Mouse (Mus musculus) heart, adult 9 months (tissue): ENCODE measurements around the gene Sox4.

Experiments
- DNase-seq, 2 experiments: peaks; one replicate each; pipeline ENCODE4 v3.0.0; 2022; ENCODE audit warnings: low spot score in 2 of 2

The Sox4 gene

DNA sequence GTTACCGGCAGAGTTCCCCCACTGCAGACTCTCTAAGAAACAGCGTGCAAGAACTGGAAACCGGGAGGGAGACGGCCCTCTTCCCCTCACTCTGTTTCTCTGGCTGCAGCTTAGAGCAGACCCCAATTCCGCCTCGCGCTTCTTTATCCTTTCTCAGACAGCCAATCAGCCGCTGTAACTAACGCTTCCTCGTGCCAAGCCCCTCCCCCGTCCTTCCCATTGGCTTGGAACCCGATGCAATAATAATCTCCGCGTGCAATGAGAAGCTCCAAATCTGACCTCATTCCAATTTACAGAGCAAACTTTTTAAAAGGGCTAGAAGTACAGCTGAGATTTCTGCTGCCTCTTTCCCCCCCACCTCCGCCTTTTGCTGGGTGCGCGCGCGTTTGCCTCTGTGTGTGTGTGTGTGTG is at the start of gene Sox4:
Sox4 (minus strand) TSS at position 133 of the 411 bp plus-strand sequence.
- peak; percentile 97 to 98 for DNase-seq

DNA sequence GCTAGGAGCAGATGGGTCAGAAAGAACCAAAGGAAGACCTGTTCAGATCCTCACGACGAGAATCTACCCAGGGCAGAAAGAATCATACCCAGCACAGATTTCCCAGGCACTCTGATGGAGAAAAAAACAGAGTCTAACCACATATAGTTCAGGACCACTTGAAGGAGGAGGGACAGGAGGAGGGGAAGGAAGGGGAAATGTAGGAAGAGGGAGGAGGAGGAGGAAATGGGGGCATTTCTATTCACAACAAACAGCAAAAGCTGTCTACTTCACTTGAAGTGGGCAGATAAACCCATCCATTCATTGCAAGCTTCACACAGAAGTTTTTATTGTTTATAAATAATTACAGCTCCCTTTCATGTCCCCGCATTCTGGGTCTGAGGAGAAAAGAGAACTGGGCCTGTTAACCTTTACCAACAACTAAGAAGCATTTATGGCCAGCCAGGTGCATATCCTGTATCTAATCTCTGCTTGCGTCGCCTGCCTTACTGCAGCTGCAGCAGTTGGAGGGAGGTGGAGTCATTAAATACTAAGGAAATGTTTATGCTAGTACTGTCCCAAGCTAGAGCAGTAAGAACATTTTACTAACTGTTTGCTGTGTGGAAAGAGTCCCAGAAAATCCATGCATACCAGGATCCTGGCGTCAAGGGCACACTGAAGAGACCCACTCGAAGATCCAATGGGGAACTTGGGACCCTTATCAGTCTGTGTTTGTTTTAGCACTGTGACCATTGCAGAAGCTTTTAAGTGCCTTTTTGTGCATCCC is 38.6 kb upstream of the Sox4 start:
- no peak for DNase-seq

DNA sequence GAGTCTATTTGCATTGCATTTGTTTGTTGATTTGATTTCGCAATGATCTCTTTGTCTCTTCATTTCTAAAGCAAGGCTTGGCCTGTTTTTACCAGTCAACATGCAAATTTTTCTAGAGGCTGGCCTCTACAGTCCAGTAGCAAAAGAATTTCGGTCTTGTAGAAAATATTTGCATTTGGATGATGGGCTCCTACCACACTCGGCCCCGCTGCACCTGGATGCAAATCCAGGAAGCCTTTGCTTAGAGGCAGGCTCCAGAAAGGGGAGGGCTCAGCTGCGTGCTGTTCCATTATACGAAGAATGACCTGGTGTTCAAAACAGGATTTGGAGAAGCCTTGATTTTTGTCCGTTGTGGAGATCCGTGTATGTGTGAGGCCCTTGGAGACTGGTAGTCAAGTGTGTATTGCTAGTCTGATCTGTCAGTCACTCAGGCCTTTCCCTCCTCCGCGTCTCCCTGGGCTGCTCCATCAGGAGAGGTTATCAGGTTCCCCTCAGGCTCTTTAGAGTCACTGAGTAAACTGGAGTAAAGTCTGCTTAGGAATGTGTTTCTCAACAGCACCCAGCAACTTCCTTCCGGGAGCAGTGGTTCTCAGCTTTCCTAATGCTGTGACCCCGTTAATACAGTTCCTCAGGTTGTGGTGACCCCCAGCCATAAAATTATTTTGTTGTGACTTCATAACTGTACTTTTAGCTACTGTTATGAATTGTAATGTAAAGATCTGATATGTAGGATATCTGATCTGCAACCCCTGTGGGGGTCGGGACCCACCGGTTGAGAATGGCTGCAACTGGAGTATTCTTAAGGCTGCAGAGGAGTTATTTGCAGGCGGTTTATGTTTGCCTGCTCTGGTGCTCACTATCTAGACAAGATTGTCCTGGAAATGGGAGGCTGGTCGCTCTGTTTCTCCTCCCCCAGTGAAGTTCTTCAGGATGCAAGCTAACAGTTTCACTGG is 35.5 kb upstream of the Sox4 start:
- DNase-seq, result no peak

DNA sequence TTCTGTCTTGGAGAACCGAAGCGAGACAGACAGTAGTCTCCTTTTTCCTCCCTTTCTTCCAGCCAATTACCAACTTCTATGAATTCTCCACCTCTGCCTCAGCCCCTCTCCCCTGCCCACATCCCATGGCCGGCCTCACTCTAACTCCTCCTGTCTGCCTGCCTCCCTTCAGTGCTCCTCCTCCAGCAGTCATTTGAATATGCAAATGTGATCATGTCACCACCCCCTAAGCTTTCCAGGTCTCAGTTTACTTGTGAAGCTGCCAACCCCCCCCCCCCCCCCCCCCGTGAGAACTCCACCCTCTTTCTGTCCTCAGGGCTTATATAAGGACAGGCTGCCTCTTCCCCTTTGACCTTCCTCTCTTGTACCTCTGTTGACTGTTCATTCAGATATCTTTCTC is 27.2 kb upstream of the Sox4 start:
- DNase-seq, result no peak

DNA sequence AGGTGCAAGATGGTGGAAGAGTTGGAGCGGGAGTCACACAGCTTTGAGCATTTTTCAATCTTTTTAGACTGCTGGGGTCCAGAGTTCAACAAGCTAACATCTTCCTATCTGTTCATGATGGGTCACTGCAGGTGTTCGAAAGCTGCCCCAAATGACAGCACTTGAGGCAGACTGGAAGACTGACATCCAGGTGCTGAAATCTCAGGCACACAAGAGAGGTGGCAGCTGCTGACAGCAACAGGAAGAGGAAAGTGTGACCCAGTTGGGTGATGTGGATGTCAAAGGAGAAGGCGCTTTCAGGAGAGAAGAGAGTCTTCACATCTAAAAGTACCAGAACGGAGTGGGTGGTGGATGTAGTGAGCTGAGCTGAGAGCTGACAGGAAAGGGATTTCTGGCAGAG is 21.5 kb upstream of the Sox4 start:
- no peak for DNase-seq

DNA sequence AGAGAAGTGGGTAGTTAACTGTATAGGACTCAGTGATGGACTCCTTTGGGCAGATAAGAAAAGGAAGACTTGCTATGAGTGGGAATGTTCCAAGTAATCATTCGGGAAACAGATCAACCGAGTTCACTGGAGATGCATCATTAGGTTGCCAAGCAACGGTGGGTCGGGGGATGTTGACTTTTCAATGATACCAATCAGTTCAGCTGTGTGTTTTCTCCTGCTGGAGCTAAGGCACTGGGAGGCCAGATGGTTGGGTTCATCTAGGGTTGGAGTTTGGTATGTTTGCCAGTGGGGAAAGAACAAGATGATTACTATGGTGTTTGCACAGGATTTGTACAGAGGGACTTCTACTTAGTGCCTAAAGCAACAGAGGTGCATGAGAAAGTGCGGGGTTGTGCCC is 21.1 kb upstream of the Sox4 start:
- DNase-seq, result no peak

DNA sequence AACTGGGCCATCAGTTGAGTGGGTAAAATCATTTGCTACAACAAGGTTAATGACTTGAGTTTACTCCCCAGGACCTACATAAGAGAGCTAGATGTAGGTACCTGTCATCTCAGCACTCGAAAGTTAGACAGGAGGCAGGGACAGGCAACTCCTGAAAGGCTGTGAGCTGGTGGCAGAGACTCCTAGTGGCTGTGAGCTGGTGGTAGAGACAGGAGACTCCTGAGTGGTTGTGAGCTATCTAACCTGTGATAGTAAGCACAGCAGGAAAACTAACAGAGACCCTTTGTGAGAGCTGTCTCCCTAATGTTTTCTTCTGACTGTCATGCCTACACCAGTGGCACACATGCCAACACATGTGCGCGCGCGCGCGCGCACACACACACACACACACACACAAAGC is 7.4 kb upstream of the Sox4 start:
- no peak for DNase-seq

DNA sequence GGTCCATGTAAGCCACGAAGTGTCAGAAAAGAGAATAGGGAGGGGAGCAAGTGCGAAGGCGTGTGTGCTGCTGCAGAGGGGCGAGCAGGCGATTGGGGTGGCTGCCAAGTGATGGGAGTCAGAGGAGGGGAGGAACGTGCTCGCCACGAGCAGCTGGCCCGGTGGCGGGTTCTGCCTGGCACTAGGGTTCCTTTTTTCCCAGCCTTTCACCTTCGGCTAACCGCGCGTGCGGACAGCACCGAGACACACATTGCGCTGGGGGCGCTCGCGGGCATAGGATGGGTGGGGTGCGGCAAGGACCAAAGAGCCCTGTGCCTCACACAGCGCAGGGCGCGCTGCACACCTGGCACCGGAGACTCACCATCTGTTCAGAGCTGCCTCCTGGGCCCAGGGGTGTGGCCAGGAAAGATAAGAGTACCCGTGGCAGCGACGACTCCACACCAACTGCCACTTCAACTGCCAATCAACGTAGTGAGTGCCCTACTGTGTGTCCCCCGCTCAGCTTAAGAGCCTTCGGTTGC is 6.0 kb upstream of the Sox4 start:
- peak; percentile 73 to 79 for DNase-seq

DNA sequence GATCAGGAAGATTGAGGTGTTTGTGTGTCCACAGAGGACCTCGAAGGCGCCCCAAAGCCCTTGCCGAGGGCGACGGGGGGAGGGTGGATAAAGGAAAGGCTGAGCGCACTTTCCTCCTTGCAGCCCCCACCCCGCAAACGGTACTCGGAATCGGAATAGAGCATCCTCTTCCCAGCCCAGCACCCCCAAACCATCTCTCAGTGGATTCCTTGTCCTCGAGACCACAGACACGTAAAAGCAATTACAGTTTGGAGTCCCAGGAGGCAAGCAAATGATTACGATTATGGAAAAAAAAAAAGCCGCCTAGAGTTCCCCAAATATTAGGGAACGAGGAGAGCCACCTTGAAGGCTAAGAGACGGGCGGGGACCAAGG is 5.5 kb upstream of the Sox4 start:
- DNase-seq, result peak in 1 of 2 experiments; percentile 12

DNA sequence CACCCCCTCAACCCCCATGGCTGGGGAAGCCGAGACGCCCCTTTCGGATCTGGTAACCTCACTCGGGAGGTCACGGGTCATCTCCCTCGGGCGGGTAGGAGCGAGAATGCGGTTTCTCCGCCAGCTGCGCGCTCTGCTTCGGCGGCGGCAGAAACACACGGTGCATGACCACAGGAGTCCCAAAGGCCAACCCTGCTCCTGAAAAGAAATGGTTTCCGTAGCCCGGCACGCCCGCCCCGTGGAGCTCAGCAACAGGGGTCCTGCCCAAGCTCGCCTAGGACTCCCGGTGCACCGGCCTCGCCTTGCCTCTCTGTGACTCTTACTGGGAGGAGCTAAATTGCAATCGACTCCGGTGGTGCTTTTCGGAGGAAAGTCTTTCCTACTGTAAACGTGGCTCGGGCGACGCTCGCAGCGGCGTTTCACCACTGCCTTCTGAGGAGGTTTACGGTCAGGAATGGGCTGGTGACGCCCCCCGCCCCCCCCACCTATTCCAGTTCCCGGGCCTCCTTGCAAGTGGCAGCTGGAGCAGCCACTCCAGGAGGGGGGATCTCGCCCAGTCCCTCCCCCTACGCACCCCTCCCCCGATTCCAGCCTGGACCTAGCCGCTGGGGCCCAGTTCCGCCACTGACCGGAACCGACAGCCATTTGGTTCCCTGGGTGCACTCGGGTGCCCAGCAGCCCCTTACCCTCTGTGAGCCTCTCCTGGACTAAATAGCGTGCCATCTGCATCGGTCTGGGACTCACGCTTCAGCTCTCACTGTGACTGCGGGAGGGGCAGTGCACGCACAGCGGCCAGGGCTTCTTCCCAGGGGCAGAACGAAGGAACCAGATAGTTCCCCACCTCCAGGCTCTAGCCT is 4.9 kb upstream of the Sox4 start:
- DNase-seq, result peak; percentile 65 to 76

DNA sequence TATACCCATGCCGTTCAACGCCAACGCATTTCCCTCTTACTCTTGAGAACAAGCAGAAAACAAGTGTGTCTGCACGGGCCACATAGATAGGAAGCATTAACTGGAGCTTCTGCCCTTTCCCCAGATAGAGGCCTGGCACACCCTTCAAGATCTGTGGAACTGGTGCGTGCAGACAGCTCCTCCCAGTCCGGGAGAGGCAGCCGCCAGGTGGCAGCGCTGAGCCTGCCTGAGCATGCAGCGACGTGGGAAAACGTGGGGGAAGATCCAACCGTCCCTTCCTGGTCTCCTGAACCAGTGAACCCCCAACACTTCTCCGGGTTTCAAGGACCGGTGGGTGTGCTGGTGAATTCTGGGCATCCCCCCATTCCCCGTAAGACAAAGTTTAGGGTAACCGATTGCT is 4.3 kb upstream of the Sox4 start:
- peak; percentile 81 to 91 for DNase-seq

DNA sequence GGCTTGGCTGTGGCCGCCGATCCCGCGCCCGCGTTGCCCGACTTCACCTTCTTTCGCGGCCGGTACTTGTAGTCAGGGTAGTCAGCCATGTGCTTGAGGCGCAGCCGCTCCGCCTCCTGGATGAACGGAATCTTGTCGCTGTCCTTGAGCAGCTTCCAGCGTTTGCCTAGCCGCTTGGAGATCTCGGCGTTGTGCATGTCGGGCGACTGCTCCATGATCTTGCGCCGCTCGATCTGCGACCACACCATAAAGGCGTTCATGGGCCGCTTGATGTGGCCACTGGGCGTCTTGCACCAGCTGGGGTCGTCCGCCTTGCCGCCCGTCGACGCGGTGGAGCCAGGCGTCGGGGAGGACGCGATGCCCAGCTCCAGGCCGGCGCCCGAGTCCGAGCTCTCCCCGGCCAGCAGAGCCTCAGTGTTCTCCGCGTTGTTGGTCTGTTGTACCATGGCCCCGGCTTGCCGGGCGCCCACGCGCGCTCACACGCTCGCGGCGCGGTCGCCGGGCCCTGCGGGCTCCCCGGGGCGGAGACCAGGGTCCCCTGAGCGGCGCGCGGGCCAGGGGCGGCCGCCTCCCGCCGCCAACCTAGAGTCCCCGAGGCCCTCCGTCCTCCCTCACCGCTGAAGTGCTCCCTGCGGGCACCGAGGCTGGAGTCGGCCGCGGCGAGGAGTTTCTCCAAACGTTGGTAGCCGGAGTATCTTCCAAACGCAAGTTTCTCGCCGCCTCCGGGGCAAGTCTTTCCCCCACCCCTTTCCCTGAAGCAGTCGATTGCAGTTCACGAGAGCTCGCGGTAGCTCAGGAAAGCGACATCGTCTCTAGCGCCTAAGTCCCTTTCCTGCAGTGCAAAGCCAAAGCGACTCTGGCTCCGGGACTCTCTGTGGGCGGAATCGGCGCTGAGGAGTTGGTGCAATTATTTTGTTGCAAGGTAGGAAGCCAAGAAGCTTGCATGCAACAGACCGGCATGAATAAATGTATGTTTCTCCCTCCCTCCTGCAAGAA is 639 bp downstream of the Sox4 start:
- DNase-seq, result peak; percentile 55 to 65

DNA sequence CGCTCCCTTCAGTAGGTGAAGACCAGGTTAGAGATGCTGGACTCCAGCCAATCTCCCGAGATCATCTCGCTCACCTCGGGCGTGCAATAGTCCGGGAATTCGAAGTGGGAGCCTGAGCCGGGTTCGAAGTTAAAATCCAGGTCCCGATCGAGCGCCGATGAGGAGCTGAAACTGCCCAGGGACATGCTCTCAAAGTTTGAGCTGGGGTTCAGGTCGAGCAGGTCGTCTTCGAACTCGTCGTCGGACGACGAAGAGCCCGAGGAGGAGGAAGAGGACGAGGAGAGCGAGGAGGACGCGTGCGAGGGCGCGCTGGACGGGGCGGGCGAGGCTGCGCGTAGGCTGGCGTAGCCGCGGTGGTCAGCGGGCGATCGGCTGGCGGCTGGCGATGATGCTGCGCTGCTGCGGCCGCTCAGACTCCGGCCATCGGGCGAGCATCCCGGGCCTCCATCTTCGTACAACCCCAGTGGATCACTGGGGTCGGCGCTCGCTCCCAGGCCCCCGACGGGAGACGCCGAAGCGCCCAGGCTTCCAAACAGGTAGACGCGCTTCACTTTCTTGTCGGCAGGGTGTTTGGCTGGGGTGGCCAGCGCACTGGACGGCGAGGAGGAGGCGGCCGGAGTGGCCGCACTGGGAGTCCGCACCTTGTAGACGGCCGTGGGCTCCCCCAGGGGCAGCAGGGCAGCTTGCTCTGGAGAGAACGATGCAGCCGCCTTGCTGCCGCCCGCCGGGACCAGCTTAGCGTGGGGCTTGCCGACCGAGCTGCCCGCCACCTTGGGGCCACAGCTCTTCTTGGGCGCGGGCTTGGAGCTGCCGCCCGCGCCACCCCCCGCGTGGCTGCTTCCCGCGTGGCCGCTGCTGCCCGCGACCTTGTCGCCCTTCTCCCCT is 1.6 kb downstream of the Sox4 start:
- DNase-seq, result peak; percentile 24 to 32

DNA sequence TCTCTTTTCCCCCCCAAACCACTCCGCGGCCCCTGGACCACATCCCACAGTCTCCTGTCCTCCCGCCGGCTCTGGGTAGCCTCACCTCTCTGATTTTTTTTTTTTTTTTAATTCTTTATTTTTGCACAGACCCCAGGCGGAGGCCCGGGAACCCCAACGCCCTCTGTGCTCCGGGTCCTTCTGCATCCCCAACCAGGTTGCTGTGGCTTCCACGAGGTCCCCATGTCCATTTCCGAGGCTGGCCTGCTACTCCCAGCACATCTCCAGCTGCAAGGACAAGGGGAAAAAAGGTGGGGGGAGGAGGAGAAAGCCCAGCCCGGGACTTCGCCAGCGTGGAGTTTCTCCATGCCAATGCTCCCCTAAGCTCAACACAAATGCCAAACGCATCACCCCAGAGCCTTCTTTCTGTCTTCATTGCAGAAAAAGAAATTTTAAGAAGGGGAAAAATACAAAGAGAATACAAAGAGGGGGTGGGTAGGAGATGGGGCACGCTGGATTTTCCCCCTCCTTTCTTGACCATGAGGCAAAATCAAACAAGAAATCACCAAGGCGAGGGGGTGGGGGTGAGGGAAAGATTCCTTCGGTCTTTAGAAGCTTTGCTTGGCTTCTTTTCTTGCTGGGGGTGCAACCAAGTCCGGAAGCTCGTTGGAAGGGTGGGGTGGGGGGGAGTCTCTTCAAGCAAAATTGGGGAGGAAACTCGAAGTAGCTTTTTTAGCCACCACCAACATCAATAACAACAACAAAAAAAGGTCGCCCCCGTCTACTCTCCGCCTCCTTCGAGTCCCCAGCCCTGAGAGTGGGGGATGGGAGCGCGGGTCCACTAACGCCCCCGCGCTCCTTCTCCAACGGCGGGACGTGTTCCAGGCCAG is 2.7 kb downstream of the Sox4 start:
- peak; percentile 47 to 57 for DNase-seq

DNA sequence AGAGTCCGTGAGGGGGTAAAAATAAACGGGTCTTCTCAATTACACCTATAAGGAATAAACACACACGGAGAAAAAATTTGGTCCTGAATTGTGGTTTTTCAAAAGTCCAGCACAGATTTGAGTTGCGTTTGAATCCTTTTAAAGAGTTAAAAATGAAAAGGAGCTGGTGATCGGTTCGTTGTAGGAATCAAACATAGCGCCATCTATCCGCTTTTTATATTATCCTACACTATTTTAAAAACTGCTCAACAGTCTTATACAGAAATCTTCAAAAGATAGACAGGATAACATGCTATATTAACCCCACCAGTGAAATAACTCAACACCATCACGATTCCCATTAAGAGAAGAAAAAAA is 3.3 kb downstream of the Sox4 start:
- DNase-seq, result no peak

DNA sequence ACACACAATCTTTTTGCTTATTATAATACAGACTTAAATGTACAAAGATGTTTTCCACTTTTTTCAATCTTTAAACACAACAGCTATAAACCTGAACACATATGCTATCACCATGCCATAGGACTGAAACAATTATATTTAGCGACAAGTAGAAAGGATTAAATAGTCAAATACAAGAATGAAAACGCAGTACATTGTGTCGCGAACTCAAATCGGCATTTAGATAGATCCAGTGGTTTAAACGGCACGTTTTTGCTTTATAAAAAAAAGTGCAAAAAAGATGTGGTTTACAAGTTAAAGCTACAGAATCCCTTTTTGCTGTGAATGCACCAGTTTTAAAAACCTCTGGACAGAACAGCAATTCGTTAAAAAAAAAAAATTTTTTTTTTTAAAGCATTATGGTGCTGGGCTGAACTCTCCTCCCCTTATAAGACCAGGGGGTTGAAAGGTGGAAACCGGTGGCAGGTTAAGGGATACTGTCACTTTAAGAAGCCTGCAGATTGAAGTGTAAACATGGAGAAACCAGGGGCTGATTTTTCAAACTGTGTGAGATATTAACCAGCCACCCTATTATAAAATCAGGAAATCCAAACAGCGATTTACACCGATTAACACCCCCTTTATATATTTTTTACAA is 4.1 kb downstream of the Sox4 start:
- DNase-seq, result no peak

DNA sequence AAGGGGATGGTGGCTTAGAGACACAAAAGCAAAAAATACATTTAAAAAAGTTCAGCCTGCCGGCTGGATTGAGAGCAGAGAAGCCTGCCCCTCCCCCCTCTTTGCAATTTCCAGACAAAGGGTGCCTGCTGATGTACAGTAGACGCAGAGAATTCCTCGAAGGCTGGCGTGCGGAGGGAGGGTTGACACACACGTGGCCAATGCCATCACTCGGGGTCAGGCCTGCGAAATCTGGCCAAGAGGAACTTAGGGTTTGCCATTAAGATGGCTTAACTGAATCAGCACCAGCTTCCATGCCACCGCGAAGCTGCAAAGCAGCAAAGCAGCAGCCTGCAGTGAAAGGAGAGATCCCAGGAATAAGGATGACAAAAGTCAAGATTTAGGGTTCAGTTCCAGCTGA is 5.0 kb downstream of the Sox4 start:
- no peak for DNase-seq
